Mouse (Mus musculus): ENCODE measurements at regions not wholly inside any gene's neighbourhood (a gene's known extent, or its start where the extent isn't known, plus 50 kb on each side); places are given as distances from the start of the nearest gene placed in this dataset.
A peak's percentile ranks its signal among the peaks of the same experiment; 100 is the strongest.

GRCm38 (mm10) chr5:111573265-111573873 lies 156.2 kb downstream of the Mn1 start:
- H3K27me3 ChIP-seq (ENCODE audit: control insufficient read depth, insufficient read depth, low read length), result no peaks in the 10 kb centered on the region
- H3K4me1 ChIP-seq (ENCODE audit: control insufficient read depth, insufficient read depth, low read length), result peaks cover 6% of the 10 kb centered on the region; the same call in 1 of the 2 replicates
- DNase-seq, result peak; percentile 38 to 43

GRCm38 (mm10) chr5:111574219-111574840 lies 157.2 kb downstream of the Mn1 start:
- intact Hi-C loops (cut with DNase I), result no loop called here
- H3K79me2 ChIP-seq (replicated peaks; ENCODE audit: control insufficient read depth, insufficient read depth, low read length), result no peaks in the 10 kb centered on the region
- H3K36me3 ChIP-seq (ENCODE audit: control insufficient read depth, insufficient read depth, low read length), result no peaks in the 10 kb centered on the region
- H3K4me3 ChIP-seq, result no peak overlapping the region
- WGBS, result 42% methylated on average over 8 of the region's 8 CpGs
- H3K4me1 ChIP-seq (ENCODE audit: control insufficient read depth, insufficient read depth, low read length), result peaks cover 7% of the 10 kb centered on the region; the same call in 1 of the 2 replicates
- no peak overlapping the region for H3K9ac ChIP-seq (ENCODE audit: low read depth, low read length)
- TF ChIP-seq POLR2A (IDR thresholded peaks at IDR 0.05; ENCODE audit: insufficient read depth, low read depth, low read length) (no peak), EP300 (IDR thresholded peaks at IDR 0.05; ENCODE audit: insufficient read depth, low read depth, low read length) (no peak), CTCF (IDR thresholded peaks at IDR 0.05) (no peak)
- no peaks in the 10 kb centered on the region for H3K27me3 ChIP-seq (ENCODE audit: control insufficient read depth, insufficient read depth, low read length)
- peak; percentile 34 to 36 for DNase-seq
- no peak overlapping the region for H3K27ac ChIP-seq

More at GRCm38 (mm10) chr5:111573265-111573873, 156.2 kb downstream of the Mn1 start:
- Histone ChIP-seq H3K9ac (ENCODE audit: low read depth, low read length) (no peak overlapping the region), H3K79me2 (replicated peaks; ENCODE audit: control insufficient read depth, insufficient read depth, low read length) (no peaks in the 10 kb centered on the region), H3K27ac (no peak overlapping the region), H3K36me3 (ENCODE audit: control insufficient read depth, insufficient read depth, low read length) (no peaks in the 10 kb centered on the region), H3K4me3 (no peak overlapping the region)
- intact Hi-C loops (cut with DNase I), result no loop called here
- 29% methylated on average over 13 of the region's 13 CpGs for WGBS
- TF ChIP-seq EP300 (IDR thresholded peaks at IDR 0.05; ENCODE audit: insufficient read depth, low read depth, low read length) (no peak), POLR2A (IDR thresholded peaks at IDR 0.05; ENCODE audit: insufficient read depth, low read depth, low read length) (no peak), CTCF (IDR thresholded peaks at IDR 0.05) (no peak)

GRCm38 (mm10) chr5:111575376-111575775 lies 158.2 kb downstream of the Mn1 start:
- Histone ChIP-seq H3K27me3 (ENCODE audit: control insufficient read depth, insufficient read depth, low read length) (no peaks in the 10 kb centered on the region), H3K27ac (no peak overlapping the region)

GRCm38 (mm10) chr5:111577441-111577840 lies 156.3 kb upstream of the Gm26897 start:
- Histone ChIP-seq H3K27me3 (ENCODE audit: control insufficient read depth, insufficient read depth, low read length) (peaks cover 3% of the 10 kb centered on the region), H3K9ac (ENCODE audit: low read depth, low read length) (no peak overlapping the region), H3K27ac (no peak overlapping the region; the same call in 1 of the 2 replicates), H3K4me3 (no peak overlapping the region), H3K36me3 (ENCODE audit: control insufficient read depth, insufficient read depth, low read length) (no peaks in the 10 kb centered on the region), H3K4me1 (ENCODE audit: control insufficient read depth, insufficient read depth, low read length) (peaks cover 7% of the 10 kb centered on the region; the same call in 1 of the 2 replicates), H3K79me2 (replicated peaks; ENCODE audit: control insufficient read depth, insufficient read depth, low read length) (no peaks in the 10 kb centered on the region)
- TF ChIP-seq CTCF (IDR thresholded peaks at IDR 0.05) (peak; percentile 12; the same call in 1 of the 2 replicates), EP300 (IDR thresholded peaks at IDR 0.05; ENCODE audit: insufficient read depth, low read depth, low read length) (no peak), POLR2A (IDR thresholded peaks at IDR 0.05; ENCODE audit: insufficient read depth, low read depth, low read length) (no peak)
- intact Hi-C loops (cut with DNase I), result no loop called here
- DNase-seq, result peak; percentile 40 to 42
- 37% methylated on average over 5 of the region's 5 CpGs for WGBS

More at GRCm38 (mm10) chr5:111575376-111575775, 158.2 kb downstream of the Mn1 start:
- TF ChIP-seq CTCF (IDR thresholded peaks at IDR 0.05) (no peak), POLR2A (IDR thresholded peaks at IDR 0.05; ENCODE audit: insufficient read depth, low read depth, low read length) (no peak), EP300 (IDR thresholded peaks at IDR 0.05; ENCODE audit: insufficient read depth, low read depth, low read length) (no peak)
- peaks cover 7% of the 10 kb centered on the region; the same call in 1 of the 2 replicates for H3K4me1 ChIP-seq (ENCODE audit: control insufficient read depth, insufficient read depth, low read length)
- no peaks in the 10 kb centered on the region for H3K79me2 ChIP-seq (replicated peaks; ENCODE audit: control insufficient read depth, insufficient read depth, low read length)
- DNase-seq, result no peak
- WGBS, result 93% methylated on average over 5 of the region's 5 CpGs
- H3K36me3 ChIP-seq (ENCODE audit: control insufficient read depth, insufficient read depth, low read length), result no peaks in the 10 kb centered on the region
- intact Hi-C loops (cut with DNase I), result no loop called here
- no peak overlapping the region for H3K4me3 ChIP-seq
- no peak overlapping the region for H3K9ac ChIP-seq (ENCODE audit: low read depth, low read length)

GRCm38 (mm10) chr5:111578088-111578487 lies 155.6 kb upstream of the Gm26897 start:
- WGBS, result 76% methylated on average over 5 of the region's 5 CpGs
- Histone ChIP-seq H3K4me1 (ENCODE audit: control insufficient read depth, insufficient read depth, low read length) (peaks cover 7% of the 10 kb centered on the region; the same call in 1 of the 2 replicates), H3K27me3 (ENCODE audit: control insufficient read depth, insufficient read depth, low read length) (peaks cover 3% of the 10 kb centered on the region), H3K79me2 (replicated peaks; ENCODE audit: control insufficient read depth, insufficient read depth, low read length) (no peaks in the 10 kb centered on the region), H3K27ac (no peak overlapping the region), H3K9ac (ENCODE audit: low read depth, low read length) (no peak overlapping the region), H3K4me3 (no peak overlapping the region), H3K36me3 (ENCODE audit: control insufficient read depth, insufficient read depth, low read length) (no peaks in the 10 kb centered on the region)
- TF ChIP-seq CTCF (IDR thresholded peaks at IDR 0.05), result no peak
- TF ChIP-seq EP300 (IDR thresholded peaks at IDR 0.05; ENCODE audit: insufficient read depth, low read depth, low read length), result no peak
- no peak for TF ChIP-seq POLR2A (IDR thresholded peaks at IDR 0.05; ENCODE audit: insufficient read depth, low read depth, low read length)
- intact Hi-C loops (cut with DNase I), result no loop called here
- DNase-seq, result peak in 1 of 2 experiments; percentile 23
